Mouse (Mus musculus): Measurements from ENCODE around the gene Bsg.

DNA sequence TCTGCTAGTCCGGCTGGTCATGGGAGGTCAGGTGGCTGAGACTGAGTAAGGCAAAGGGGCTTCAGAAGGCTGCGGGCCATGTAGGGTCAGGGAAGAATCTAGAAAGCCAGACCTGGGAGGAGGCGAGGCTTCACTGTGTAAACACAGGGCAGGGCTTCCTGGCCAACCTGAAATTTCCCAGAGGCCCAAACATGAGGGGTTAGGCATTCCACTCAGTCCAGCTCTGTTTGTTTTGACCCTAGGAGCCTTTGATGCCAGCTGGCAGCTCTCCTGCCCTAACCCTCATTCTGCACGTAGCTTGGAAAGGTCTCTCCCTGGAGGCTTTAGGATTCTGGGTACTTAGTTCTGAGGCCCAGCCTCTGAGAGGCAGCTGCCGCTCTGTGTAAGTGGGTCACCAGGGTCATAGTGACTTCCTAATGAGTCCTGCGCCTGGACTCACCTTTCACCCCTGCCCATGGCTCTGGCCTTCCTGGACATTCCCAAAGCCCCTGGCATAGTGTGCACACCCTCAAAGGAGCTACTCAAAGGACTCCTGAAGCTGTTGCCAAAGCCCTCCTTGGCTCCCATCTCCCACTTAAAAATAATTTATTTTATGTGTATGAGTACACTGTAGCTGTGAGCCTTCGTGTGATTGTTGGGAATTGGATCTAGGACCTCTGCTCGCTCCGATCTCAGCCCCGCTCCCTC, 2.7 kb upstream of the Bsg start:
- no peak for TF ChIP-seq POLR2A (IDR thresholded peaks at IDR 0.05; ENCODE audit: borderline replicate concordance, extremely low read depth, insufficient read depth, insufficient read length, poor library complexity, severe bottlenecking)
- no peak for TF ChIP-seq CTCF (IDR thresholded peaks at IDR 0.05; ENCODE audit: borderline replicate concordance, extremely low read depth, insufficient read depth, insufficient read length)

Measured in brain, embryonic 14.5 days (tissue).